Mouse (Mus musculus) right cerebral cortex, postnatal 25 days (tissue): ENCODE measurements around the gene Ufc1.
"Not testable (repeated sequence)": the region's sequence is repeated elsewhere in the genome, so short reads cannot be mapped to it uniquely, and the experiment has no call there.

ENCODE experiments used
- DNase-seq: peaks from one replicate; pipeline ENCODE4 v3.0.0; 2022

The Ufc1 gene

GRCm38 (mm10) chr1:171241952-171242351 is 52.9 kb downstream of the Ufc1 start:
- DNase-seq: not testable (repeated sequence)

- DNase-seq: no peak
These were observed 53.9 kb downstream of the Ufc1 start for GRCm38 (mm10) chr1:171240911-171241310.

GRCm38 (mm10) chr1:171239992-171240744 is 54.7 kb downstream of the Ufc1 start:
- DNase-seq: no peak
